Mouse (Mus musculus) CH12.LX (cell line): ENCODE measurements around the gene Eml6.

ENCODE experiments used
- EP300 ChIP-seq: IDR thresholded peaks from 2 replicates; pipeline ENCODE4 v1.6.1; 2011; ENCODE audit warnings: low read length, improper control_type of control experiment
- TCF12 ChIP-seq: IDR thresholded peaks from 2 replicates; pipeline ENCODE4 v1.6.1; 2014; ENCODE audit warnings: low read depth, mild to moderate bottlenecking, inconsistent platforms, low read length, improper control_type of control experiment

- TF ChIP-seq EP300 (no peak), TCF12 (no peak)
Measured at GRCm38 (mm10) chr11:29923851-29924250, 102.0 kb downstream of the Eml6 start.
